Mouse (Mus musculus) cerebellum, adult (tissue): Measurements from ENCODE around the gene Igfbp4.

Experiments used
- ATAC-seq: cut with Nextera tagmentation; 2 replicates; pipeline ENCODE4 v1.9.2; 2017; ENCODE audit warnings: mild to moderate bottlenecking, moderate library complexity, mixed read lengths; ENCODE audit not compliant: insufficient number of reproducible peaks, low FRiP score, low TSS enrichment

Gene Igfbp4

GRCm38 (mm10) chr11:99041841-99042780 lies 1.1 kb downstream of the Igfbp4 start:
- no peak for ATAC-seq

GRCm38 (mm10) chr11:99042834-99043431 lies 1.9 kb downstream of the Igfbp4 start:
- no peak for ATAC-seq

DNA sequence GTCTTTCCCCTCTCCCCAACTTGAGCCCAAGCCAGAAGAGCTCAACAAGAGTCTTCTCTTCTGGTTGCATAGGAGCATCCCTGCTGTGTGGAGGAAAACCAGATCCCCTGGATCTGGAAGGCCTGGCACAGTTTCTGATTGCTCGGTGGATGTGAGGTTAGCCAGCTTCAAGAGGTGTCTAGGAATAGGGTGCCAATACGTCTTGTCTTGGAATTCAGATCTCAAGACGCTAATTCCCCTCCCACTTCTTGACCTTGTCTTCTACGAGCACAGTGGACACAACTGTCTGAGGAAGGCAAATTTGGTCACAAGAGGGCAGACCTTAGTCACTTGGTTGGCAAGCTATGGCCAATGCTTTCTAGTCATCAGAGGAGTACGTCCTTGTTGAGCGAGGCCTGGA lies 2.6 kb downstream of the Igfbp4 start:
- ATAC-seq, result no peak

- ATAC-seq, result no peak
These were observed 3.3 kb downstream of the Igfbp4 start for GRCm38 (mm10) chr11:99044306-99044705.

GRCm38 (mm10) chr11:99045159-99045889 lies 4.3 kb downstream of the Igfbp4 start:
- no peak for ATAC-seq

DNA sequence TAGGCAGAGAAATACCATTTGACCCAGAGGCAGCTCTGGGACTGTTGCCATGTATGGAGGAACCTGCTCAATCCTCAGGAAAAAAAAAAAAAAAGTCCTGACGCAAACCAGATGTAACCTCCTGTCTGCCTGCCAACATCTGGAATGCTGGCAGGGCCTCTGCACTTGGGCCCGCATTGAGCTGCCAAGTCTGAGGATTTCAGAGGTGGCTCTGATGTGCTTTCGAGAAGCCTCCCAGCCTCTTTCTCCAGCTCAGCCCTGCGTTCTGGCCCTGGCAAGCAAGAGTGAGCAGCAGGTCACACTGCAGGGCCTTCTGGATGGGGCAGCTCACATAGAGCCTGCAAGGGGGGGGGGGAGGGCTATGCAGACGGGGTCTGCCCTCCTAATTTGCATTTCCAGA lies 6.1 kb downstream of the Igfbp4 start:
- no peak for ATAC-seq

DNA sequence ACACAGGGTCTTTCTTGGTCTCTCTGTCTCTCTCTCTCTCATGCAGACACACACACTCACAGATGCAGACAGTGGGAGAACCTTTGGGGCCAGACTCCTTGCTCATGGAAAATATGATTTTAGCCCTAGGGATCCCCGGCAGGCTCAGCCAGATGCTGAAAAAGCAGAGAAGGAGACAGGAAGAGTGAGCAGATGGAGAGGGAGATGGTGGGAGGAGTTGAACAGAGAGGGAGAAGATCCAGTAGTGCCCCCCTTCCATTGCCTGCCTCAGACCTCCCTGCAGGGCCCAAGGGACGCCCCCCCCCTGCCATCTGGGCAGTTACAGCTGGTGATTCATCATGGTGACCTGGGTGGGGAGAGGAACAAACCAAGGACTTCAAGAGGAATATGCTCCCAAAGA lies 6.6 kb downstream of the Igfbp4 start:
- no peak for ATAC-seq

GRCm38 (mm10) chr11:99055143-99055542 lies 14.1 kb downstream of the Igfbp4 start:
- ATAC-seq, result no peak

DNA sequence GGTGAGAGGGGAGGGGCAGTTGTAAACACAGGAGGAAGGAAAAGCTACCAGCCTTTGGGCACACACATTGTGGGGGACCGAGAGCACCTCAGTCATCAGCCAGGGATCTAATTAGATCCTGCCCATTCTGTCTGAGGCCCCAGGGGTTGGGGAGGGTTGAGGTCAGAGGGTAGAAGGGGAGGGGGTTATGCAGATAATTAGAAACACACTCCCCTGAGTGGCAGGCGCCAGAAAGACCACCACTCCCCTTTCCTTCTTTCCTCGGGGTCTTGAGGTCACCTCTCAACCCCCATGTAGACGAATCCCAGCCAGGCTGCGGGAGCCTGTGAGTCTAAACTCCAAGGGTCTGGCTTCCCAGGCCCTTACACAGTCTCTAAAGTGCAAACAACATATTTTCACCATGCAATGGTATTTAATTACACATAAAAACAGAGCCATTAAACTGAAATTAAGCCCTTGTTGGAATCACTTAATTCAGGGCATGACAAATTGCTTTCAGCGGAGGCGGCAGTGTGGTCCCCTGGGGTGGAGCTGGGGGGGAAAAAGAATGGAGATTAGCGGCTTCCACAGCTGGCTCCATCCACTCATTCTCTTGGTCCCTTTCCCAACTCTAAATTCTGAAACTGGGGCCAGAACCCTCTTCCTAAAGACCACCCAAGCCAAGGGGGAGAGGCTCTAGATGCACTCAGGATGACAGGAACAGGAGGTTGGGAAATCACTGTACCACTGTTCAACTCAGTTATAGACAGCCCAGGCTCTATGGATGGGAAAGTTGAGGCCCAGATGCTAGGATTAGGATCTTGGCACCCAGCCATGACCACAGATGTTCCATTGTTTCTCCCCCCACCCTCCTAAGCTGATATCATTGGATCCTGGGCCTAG lies 14.8 kb downstream of the Igfbp4 start:
- ATAC-seq, result no peak

GRCm38 (mm10) chr11:99060435-99060834 lies 19.4 kb downstream of the Igfbp4 start:
- no peak for ATAC-seq

DNA sequence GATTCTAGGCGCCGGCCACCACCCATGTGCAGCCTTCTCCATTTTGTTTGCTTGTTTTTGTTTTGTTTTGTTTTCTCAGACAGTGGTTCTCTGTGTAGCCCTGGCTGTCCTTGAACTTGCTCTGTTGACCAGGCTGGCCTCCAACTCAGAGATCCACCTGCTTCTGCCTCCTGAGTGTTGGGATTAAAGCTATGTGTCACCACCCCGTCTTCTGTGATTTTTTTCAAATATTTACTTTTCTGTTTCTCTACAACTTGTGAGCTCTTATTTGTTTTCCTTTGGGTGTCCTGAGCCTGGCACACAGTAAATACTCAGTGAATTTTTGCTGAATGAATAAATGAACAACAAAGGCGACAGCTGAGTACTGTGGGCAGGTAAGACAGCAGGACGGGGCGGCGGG lies 21.6 kb downstream of the Igfbp4 start:
- ATAC-seq, result no peak

GRCm38 (mm10) chr11:99063406-99064131 lies 22.5 kb downstream of the Igfbp4 start:
- no peak for ATAC-seq

DNA sequence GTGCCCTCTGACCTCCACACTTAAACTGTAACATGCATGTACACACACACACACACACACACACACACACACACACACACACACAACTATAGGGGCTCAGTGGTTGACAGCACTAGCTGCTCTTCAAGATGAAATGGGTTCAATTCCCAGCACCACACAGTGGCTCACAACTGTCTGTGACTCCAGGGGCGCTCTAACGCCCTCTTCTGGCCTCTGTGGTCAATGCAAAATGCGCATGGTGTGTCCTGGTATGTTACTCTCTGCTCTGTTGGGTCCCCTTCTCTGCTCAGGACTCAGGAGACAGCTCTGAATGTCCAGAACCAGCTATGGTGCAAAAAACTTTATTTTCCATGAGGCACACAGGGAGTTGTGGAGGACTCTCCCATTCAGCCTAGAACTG lies 24.3 kb downstream of the Igfbp4 start:
- no peak for ATAC-seq

DNA sequence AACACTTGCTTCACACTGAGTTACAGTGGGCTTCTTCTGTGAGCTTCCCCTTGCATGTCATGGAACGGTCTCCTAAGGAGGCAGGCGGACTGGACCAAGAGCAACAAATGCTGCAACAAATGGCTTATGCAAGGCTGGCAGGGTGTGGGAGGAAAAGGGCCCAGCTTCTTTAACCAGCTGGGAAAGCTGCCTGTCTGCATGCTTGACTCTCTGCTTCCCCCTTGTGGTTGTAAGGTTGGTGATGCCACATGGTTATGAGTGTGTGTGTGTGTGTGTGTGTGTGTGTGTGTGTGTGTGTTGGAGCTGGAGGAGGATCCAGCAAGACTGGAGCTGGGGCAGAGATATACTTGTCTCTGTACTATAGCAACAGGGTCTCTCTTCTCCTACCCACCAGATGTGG lies 24.9 kb downstream of the Igfbp4 start:
- ATAC-seq, result no peak

GRCm38 (mm10) chr11:99067591-99067990 lies 26.5 kb downstream of the Igfbp4 start:
- no peak for ATAC-seq

DNA sequence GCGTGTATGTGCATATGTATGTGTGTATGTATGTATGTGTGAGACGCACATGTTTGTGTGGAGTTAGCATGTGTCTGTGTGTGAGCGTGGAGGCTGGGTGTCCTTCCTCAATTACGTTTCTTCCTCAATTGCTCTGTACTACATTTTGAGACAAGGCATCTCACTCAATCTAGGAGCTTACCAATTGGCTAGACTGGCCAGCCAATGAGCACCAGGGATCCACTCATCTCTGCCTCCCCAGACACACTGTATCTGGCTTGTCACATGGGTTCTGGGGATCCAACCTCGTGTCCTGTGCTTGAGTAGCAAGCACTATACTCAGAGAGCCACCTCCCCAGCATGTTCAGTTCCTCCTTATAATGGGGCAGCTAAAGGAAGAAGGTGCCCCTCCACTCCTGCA lies 27.4 kb downstream of the Igfbp4 start:
- ATAC-seq, result no peak

GRCm38 (mm10) chr11:99071866-99072265 lies 30.8 kb downstream of the Igfbp4 start:
- no peak for ATAC-seq

GRCm38 (mm10) chr11:99073781-99074180 lies 32.7 kb downstream of the Igfbp4 start:
- ATAC-seq, result no peak

GRCm38 (mm10) chr11:99076744-99077319 lies 35.8 kb downstream of the Igfbp4 start:
- no peak for ATAC-seq
